Mouse (Mus musculus): ENCODE results near the gene Cpne4. TPM values are rescaled to one million over a fixed set of nuclear protein-coding genes. Genes with fewer than 3 reads are reported as not detected.

Cpne4 gene
- polyA plus RNA-seq, 1 experiment from 2014 or later = 0.95 TPM

DNA sequence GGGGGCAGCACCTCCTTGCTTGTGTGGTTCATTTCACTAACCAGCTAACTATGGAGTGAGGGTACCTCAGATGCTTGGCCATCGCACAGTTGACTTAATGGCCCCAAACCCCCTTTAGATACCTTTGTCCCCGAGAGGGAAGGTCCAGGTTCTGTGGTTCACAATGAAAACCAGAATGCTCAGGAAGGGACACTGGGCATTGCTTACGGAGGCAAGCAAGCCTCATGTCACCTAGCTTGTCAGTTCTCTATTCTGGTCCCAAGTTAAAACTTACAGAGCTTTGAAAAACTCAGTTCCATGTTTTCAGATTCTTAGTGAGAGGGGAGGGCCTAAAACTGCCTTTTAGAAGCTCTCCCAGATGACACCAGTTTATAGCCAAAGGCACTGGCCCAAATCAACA, 533.2 kb downstream of the Cpne4 start:
- Histone ChIP-seq H3K27ac (no peak overlapping the region), H3K27me3 (ENCODE audit: insufficient read depth, poor library complexity, severe bottlenecking) (no peaks in the 10 kb centered on the region), H3K36me3 (peaks cover 28% of the 10 kb centered on the region), H3K9me3 (no peaks in the 10 kb centered on the region), H3K4me1 (no peaks in the 10 kb centered on the region), H3K4me3 (no peak overlapping the region)
- DNase-seq (ENCODE audit: low spot score) = no peak
- WGBS = 94% methylated on average over 3 of the region's 3 CpGs

Small RNAs within 50 kb of the gene (microRNA-seq; reads per million reads assigned to microRNA genes)
- not detected for gene Gm23391

Other genes with a start within 250 kb of the Cpne4 start
- gene Acpp, start 209.5 kb upstream of the Cpne4 start, polyA plus RNA-seq (2016; fragmentation: Nextera tagmentation; extraction: Ambion mirVana) = 0.08 and 0.14 TPM in 2 replicates